Mouse (Mus musculus): Measurements from ENCODE around the gene Pmf1. TPM values are rescaled to one million over a fixed set of nuclear protein-coding genes. Genes with fewer than 3 reads are reported as not detected.
"Not testable (repeated sequence)": the region's sequence is repeated elsewhere in the genome, so short reads cannot be mapped to it uniquely, and the experiment has no call there.

Pmf1 gene
- polyA plus RNA-seq, 1 experiment, result 138 TPM

DNA sequence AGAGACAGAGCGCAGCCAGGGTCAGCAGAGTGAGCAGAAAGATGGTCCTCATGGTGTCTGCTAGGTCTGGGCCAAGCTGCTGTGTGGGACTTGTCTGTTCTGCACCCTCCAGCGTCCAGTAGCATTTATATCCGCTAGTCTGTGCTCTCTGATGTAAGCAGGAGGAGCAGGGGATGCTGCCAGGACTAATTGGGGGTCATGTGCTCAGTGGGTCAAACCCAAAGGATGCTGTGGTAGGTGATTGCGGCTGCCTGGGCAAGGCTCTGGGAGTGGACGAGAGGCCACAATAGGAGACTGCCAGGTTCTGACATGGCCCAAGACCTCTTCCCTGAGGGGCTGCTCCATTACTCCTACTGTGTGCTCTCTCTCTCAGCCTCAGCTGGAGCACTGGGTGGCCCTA is 25.8 kb downstream of the Pmf1 start, which contains the start of gene Bglap:
Gene Bglap (minus strand): TSS at position 101 of the 400 bp plus-strand sequence.
- DNase-seq, result no peak
- H3K27me3 ChIP-seq (ENCODE audit: control insufficient read depth, insufficient read depth, low read length), result no peaks in the 10 kb centered on the region
- WGBS, result 93% methylated on average over 5 of the region's 5 CpGs
- no peaks in the 10 kb centered on the region for H3K36me3 ChIP-seq (ENCODE audit: control insufficient read depth, insufficient read depth, low read length)
- H3K27ac ChIP-seq (ENCODE audit: control insufficient read depth, insufficient read depth, low read length), result no peak within 1 kb of the TSS
- no peak within 1 kb of the TSS for H3K4me3 ChIP-seq (ENCODE audit: control insufficient read depth, insufficient read depth, low read length)
- peaks cover 6% of the 10 kb centered on the region for H3K4me1 ChIP-seq (replicated peaks; ENCODE audit: control insufficient read depth, insufficient read depth, low read length)
- TF ChIP-seq POLR2A (IDR thresholded peaks at IDR 0.05; ENCODE audit: control insufficient read depth, extremely low read depth, insufficient read depth, low read length, poor library complexity), result no peak
- no peak for TF ChIP-seq CTCF (IDR thresholded peaks at IDR 0.05; ENCODE audit: borderline replicate concordance, control insufficient read depth, extremely low read depth, insufficient read depth, low read length, poor library complexity)

GRCm38 (mm10) chr3:88382383-88382782 is 27.7 kb downstream of the Pmf1 start:
- not testable (repeated sequence) for H3K36me3 ChIP-seq (ENCODE audit: control insufficient read depth, insufficient read depth, low read length); DNase-seq; H3K4me3 ChIP-seq (ENCODE audit: control insufficient read depth, insufficient read depth, low read length); H3K27me3 ChIP-seq (ENCODE audit: control insufficient read depth, insufficient read depth, low read length); H3K4me1 ChIP-seq (replicated peaks; ENCODE audit: control insufficient read depth, insufficient read depth, low read length); H3K27ac ChIP-seq (ENCODE audit: control insufficient read depth, insufficient read depth, low read length)
- 76% methylated on average over 3 of the region's 7 CpGs for WGBS

DNA sequence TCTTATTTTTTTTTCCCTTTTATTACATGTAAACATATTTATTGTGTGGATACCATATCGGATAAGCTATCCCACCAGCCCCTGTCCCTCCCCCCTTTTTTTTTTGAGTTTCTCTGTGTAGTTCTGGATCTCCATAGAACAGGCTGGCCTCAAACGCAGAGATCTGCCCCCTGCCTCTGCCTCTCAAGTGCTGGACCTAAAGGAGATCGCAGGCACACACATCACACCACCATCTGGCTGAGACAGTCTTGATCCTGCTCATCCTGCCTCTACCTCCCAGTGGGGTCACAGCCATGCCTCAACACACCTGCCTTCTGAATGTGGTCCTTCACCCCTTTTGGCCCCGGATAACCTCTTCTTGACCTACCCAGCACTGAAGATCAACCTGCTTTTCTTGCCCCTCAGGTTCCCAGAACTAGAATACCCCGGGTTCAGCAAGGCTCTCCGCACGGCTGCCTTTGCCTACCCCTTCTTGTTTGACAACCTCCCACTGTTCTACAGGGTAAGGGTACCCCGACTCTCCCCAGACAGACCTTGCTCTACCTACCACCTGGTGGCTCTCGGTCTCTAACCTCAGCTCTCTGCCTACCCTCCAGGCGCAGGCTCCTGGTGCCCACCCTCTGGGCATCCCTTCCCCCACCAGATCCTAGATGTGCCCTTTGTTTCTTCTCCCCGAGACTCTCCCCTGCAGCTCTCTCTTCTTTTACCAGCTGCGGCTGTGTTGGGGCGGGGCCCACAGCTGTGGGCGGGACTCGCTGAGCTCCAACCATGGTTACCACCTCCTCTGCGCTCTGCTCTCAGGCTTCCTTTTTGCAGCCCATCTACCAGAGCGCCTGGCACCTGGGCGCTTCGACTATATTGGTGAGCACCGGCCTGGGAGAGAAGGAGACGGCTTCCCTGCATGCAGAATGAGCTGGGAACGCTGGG is 28.5 kb downstream of the Pmf1 start:
- H3K4me3 ChIP-seq (ENCODE audit: control insufficient read depth, insufficient read depth, low read length), result peak overlapping the region; percentile 20
- not testable (repeated sequence) for H3K36me3 ChIP-seq (ENCODE audit: control insufficient read depth, insufficient read depth, low read length)
- peak; percentile 68 for DNase-seq

GRCm38 (mm10) chr3:88378599-88378998 is 31.5 kb downstream of the Pmf1 start, which contains the start of gene Bglap2:
Gene Bglap2, minus strand, starts transcription at chr3:88378699.
- 92% methylated on average over 5 of the region's 5 CpGs for WGBS
- H3K4me3 ChIP-seq (ENCODE audit: control insufficient read depth, insufficient read depth, low read length); DNase-seq; H3K36me3 ChIP-seq (ENCODE audit: control insufficient read depth, insufficient read depth, low read length); H3K27ac ChIP-seq (ENCODE audit: control insufficient read depth, insufficient read depth, low read length); H3K27me3 ChIP-seq (ENCODE audit: control insufficient read depth, insufficient read depth, low read length): not testable (repeated sequence)
- peaks cover 18% of the 10 kb centered on the region for H3K4me1 ChIP-seq (replicated peaks; ENCODE audit: control insufficient read depth, insufficient read depth, low read length)

More for the DNA sequence above, 28.5 kb downstream of the Pmf1 start:
- H3K27me3 ChIP-seq (ENCODE audit: control insufficient read depth, insufficient read depth, low read length); H3K4me1 ChIP-seq (replicated peaks; ENCODE audit: control insufficient read depth, insufficient read depth, low read length): not testable (repeated sequence)
- peak overlapping the region; percentile 82 for H3K27ac ChIP-seq (ENCODE audit: control insufficient read depth, insufficient read depth, low read length)
- 15% methylated on average over 21 of the region's 22 CpGs for WGBS

DNA sequence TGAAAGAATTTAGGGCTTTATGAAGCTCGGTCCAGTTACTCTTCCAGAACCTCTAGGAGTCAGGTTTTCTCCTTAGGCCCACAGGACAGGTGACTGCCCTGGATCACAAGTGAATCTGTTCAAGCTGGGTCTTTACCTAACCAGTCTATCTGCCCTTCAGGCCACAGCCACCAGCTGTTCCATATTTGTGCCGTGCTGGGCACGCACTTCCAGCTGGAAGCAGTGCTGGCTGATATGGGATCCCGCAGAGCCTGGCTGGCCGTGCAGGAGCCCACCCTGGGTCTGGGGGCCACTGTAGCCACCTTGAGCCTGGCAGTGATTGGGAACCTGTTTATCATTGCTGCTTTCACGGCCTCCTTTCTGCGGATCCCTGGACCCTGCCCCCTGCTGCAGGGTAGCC is 33.5 kb downstream of the Pmf1 start:
- H3K4me1 ChIP-seq (replicated peaks; ENCODE audit: control insufficient read depth, insufficient read depth, low read length), result peaks cover 16% of the 10 kb centered on the region
- 73% methylated on average over 7 of the region's 7 CpGs for WGBS
- H3K4me3 ChIP-seq (ENCODE audit: control insufficient read depth, insufficient read depth, low read length), result not testable (repeated sequence)

DNA sequence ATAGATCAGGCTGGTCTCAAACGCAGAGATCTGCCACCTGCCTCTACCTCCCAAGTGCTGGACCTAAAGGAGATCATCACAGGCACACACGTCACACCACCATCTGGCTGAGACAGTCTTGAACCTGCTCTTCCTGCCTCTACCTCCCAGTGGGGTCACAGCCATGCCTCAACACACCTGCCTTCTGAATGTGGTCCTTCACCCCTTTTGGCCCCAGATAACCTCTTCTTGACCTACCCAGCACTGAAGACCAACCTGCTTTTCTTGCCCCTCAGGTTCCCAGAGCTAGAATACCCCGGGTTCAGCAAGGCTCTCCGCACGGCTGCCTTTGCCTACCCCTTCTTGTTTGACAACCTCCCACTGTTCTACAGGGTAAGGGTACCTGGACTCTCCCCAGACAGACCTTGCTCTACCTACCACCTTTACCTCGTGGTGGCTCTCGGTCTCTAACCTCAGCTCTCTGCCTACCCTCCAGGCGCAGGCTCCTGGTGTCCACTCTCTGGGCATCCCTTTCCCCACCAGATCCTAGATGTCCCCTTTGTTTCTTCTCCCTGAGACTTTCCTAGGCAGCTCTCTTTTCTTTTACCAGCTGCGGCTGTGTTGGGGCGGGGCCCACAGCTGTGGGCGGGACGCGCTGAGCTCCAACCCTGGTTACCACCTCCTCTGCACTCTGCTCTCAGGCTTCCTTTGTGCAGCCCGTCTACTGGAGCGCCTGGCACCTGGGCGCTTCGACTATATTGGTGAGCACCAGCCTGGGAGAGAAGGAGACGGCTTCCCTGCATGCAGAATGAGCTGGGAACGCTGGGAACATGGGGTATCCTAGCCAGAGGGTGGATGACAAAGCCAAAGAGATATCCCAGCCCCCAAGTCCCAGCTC is 34.1 kb downstream of the Pmf1 start:
- not testable (repeated sequence) for H3K27me3 ChIP-seq (ENCODE audit: control insufficient read depth, insufficient read depth, low read length); H3K36me3 ChIP-seq (ENCODE audit: control insufficient read depth, insufficient read depth, low read length); H3K4me3 ChIP-seq (ENCODE audit: control insufficient read depth, insufficient read depth, low read length)
- DNase-seq, result peak; percentile 49
- H3K27ac ChIP-seq (ENCODE audit: control insufficient read depth, insufficient read depth, low read length), result peak overlapping the region; percentile 8; the same call in 1 of the 2 replicates
- 12% methylated on average over 19 of the region's 19 CpGs for WGBS
- peaks cover 12% of the 10 kb centered on the region for H3K4me1 ChIP-seq (replicated peaks; ENCODE audit: control insufficient read depth, insufficient read depth, low read length)

More for the DNA sequence above, 33.5 kb downstream of the Pmf1 start:
- not testable (repeated sequence) for H3K36me3 ChIP-seq (ENCODE audit: control insufficient read depth, insufficient read depth, low read length); H3K27ac ChIP-seq (ENCODE audit: control insufficient read depth, insufficient read depth, low read length); DNase-seq; H3K27me3 ChIP-seq (ENCODE audit: control insufficient read depth, insufficient read depth, low read length)

- DNase-seq; H3K27ac ChIP-seq (ENCODE audit: control insufficient read depth, insufficient read depth, low read length); H3K4me3 ChIP-seq (ENCODE audit: control insufficient read depth, insufficient read depth, low read length); H3K27me3 ChIP-seq (ENCODE audit: control insufficient read depth, insufficient read depth, low read length); H3K36me3 ChIP-seq (ENCODE audit: control insufficient read depth, insufficient read depth, low read length): not testable (repeated sequence)
- 93% methylated on average over 9 of the region's 9 CpGs for WGBS
- H3K4me1 ChIP-seq (replicated peaks; ENCODE audit: control insufficient read depth, insufficient read depth, low read length), result peaks cover 12% of the 10 kb centered on the region
These were observed 37.5 kb downstream of the Pmf1 start, which contains the start of gene Bglap3 for GRCm38 (mm10) chr3:88372643-88373042. Gene Bglap3, minus strand, starts transcription at chr3:88372743.

DNA sequence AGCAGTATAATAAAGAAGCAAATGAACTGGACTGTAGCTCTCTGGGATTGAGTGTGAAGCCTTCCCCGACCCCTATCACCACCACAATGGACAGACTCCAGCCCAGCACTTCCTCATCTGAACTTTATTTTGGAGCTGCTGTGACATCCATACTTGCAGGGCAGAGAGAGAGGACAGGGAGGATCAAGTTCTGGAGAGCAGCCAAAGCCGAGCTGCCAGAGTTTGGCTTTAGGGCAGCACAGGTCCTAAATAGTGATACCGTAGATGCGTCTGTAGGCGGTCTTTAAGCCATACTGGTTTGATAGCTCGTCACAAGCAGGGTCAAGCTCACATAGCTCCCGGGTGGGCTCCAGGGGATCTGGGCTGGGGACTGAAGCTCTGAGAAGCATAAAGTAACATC is 41.6 kb downstream of the Pmf1 start:
- H3K36me3 ChIP-seq (ENCODE audit: control insufficient read depth, insufficient read depth, low read length); H3K27ac ChIP-seq (ENCODE audit: control insufficient read depth, insufficient read depth, low read length); H3K4me3 ChIP-seq (ENCODE audit: control insufficient read depth, insufficient read depth, low read length); H3K27me3 ChIP-seq (ENCODE audit: control insufficient read depth, insufficient read depth, low read length); DNase-seq: not testable (repeated sequence)
- 96% methylated on average over 7 of the region's 7 CpGs for WGBS
- H3K4me1 ChIP-seq (replicated peaks; ENCODE audit: control insufficient read depth, insufficient read depth, low read length), result peaks cover 12% of the 10 kb centered on the region

GRCm38 (mm10) chr3:88367517-88367916 is 42.6 kb downstream of the Pmf1 start:
- H3K36me3 ChIP-seq (ENCODE audit: control insufficient read depth, insufficient read depth, low read length); H3K27ac ChIP-seq (ENCODE audit: control insufficient read depth, insufficient read depth, low read length); DNase-seq; H3K4me3 ChIP-seq (ENCODE audit: control insufficient read depth, insufficient read depth, low read length); H3K27me3 ChIP-seq (ENCODE audit: control insufficient read depth, insufficient read depth, low read length): not testable (repeated sequence)
- peaks cover 12% of the 10 kb centered on the region for H3K4me1 ChIP-seq (replicated peaks; ENCODE audit: control insufficient read depth, insufficient read depth, low read length)
- 81% methylated on average over 3 of the region's 7 CpGs for WGBS
